In genomic region chr5:77265671-77266065, GRCm38 (mm10) we compare ENCODE assay signal across 9 mouse cellular contexts. TPM values are rescaled to one million over a fixed set of nuclear protein-coding genes. Genes with fewer than 3 reads are reported as not detected.
DNase-seq lines count a peak whose midpoint lies in the region; ATAC-seq lines count a peak whose summit lies in the region.
"Had no signal": no experiment of that assay in that cellular context is flagged by ENCODE, and none has a peak within 500 bp of the region (broad histone marks: within the 10 kb centered on the region; RNA-seq: fewer than 3 reads in every experiment).

No protein-coding gene starts in this region.

- no peaks in the 10 kb centered on the region for H3K9me3 ChIP-seq in hindbrain, embryonic 11.5 days (ENCODE audit: control insufficient read depth, low read length)

- H3K27ac ChIP-seq in hindbrain, embryonic 11.5 days (ENCODE audit: low read depth, low read length) = peak overlapping the region; percentile 91

- H3K9ac ChIP-seq in hindbrain, embryonic 11.5 days (ENCODE audit: low read depth, low read length) = peak overlapping the region; percentile 90

- no peaks in the 10 kb centered on the region for H3K36me3 ChIP-seq in hindbrain, embryonic 11.5 days (ENCODE audit: control insufficient read depth, insufficient read depth, low read length)

- 0% methylated on average over 34 of the region's 53 CpGs for WGBS in hindbrain, embryonic 11.5 days

- peak; percentile 58 for ATAC-seq in frontal cortex, adult (ENCODE audit: low TSS enrichment)
- peak; percentile 82 for ATAC-seq in hindbrain, embryonic 11.5 days (ENCODE audit: low FRiP score)

- DNase-seq in NIH3T3 (ENCODE audit: low read depth) = peak; percentile 85
- DNase-seq in cerebellum, adult 9-10 months = peak; percentile 12
- peak; percentile 74 for DNase-seq in hindbrain, embryonic 11.5 days (ENCODE audit: low spot score)
- peak; percentile 42 to 45 for DNase-seq in layer of hippocampus, postnatal 36 days
- peak; percentile 84 for DNase-seq in lung, postnatal 36 days
- peak; percentile 33 for DNase-seq in retina, postnatal 7 days (ENCODE audit: low read depth, low spot score)
- DNase-seq in urinary bladder, adult 2 months (ENCODE audit: low spot score) = peak; percentile 64

- peaks cover 5% of the 10 kb centered on the region; the same call in 1 of the 2 replicates for H3K27me3 ChIP-seq in hindbrain, embryonic 11.5 days (ENCODE audit: control insufficient read depth, insufficient read depth, low read length)

- H3K4me3 ChIP-seq in hindbrain, embryonic 11.5 days (ENCODE audit: low read depth, low read length) = peak overlapping the region; percentile 98

- H3K4me1 ChIP-seq in hindbrain, embryonic 11.5 days (replicated peaks; ENCODE audit: control insufficient read depth, insufficient read depth, low read length) = no peaks in the 10 kb centered on the region

- H3K4me2 ChIP-seq in hindbrain, embryonic 11.5 days (replicated peaks; ENCODE audit: low read depth, low read length) = peak overlapping the region; percentile 81

RNA-seq across cellular contexts. Expression of gene Rest, which starts 0.4 kb away (rescaled TPM):
- 23.8 and 24.5 TPM in 2 replicates for polyA plus RNA-seq in hindbrain, embryonic 11.5 days (2014; fragmentation: Nextera tagmentation; extraction: Ambion mirVana)
- total RNA-seq in layer of hippocampus, postnatal 36 days (2021) = 1 to 10 TPM; 4.1 to 4.4 TPM
- polyA plus RNA-seq in urinary bladder, adult 2 months (2012; rRNA removed) = 12.4 and 14.3 TPM in 2 replicates

RNA-seq across cellular contexts. Expression of gene Noa1, which starts 44.2 kb away (rescaled TPM):
- polyA plus RNA-seq in hindbrain, embryonic 11.5 days (2014; fragmentation: Nextera tagmentation; extraction: Ambion mirVana) = 32.0 and 32.5 TPM in 2 replicates
- 10 to 100 TPM; 23.2 to 26.5 TPM for total RNA-seq in layer of hippocampus, postnatal 36 days (2021)
- polyA plus RNA-seq in urinary bladder, adult 2 months (2012; rRNA removed) = 13.3 TPM in 2 replicates

RNA-seq across cellular contexts. Expression of gene Polr2b, which starts 44.3 kb away (rescaled TPM):
- polyA plus RNA-seq in hindbrain, embryonic 11.5 days (2014; fragmentation: Nextera tagmentation; extraction: Ambion mirVana) = 86.8 and 106 TPM in 2 replicates
- 10 to 100 TPM; 48.8 to 50.4 TPM for total RNA-seq in layer of hippocampus, postnatal 36 days (2021)
- 30.9 and 32.3 TPM in 2 replicates for polyA plus RNA-seq in urinary bladder, adult 2 months (2012; rRNA removed)

RNA-seq across cellular contexts. Expression of gene Spink2, which starts 54.4 kb away (rescaled TPM):
- polyA plus RNA-seq in hindbrain, embryonic 11.5 days (2014; fragmentation: Nextera tagmentation; extraction: Ambion mirVana) = 0.77 and 2.5 TPM in 2 replicates
- total RNA-seq in layer of hippocampus, postnatal 36 days (2021) = not detected
- 1.0 and 1.7 TPM in 2 replicates for polyA plus RNA-seq in urinary bladder, adult 2 months (2012; rRNA removed)
- total RNA-seq: layer of hippocampus, adult 8-10 months had no signal

Comparison
In these comparisons a context has a peak if more than half of its experiments do, and no peak if none do; other contexts are left out.
1. Peak in every context shown above with its lines: DNase-seq, ATAC-seq, H3K4me3 ChIP-seq and H3K27ac ChIP-seq.
2. DNase-seq: peak in every context shown above with its lines; median percentile 85 in NIH3T3; 84 in lung, postnatal 36 days; 74 in hindbrain, embryonic 11.5 days; 64 in urinary bladder, adult 2 months; 44 in layer of hippocampus, postnatal 36 days; 33 in retina, postnatal 7 days; 12 in cerebellum, adult 9-10 months.